Mouse (Mus musculus): ENCODE measurements around the gene Lamb1.

The Lamb1 gene

GRCm38 (mm10) chr12:31290951-31291350 lies 25.9 kb downstream of the Lamb1 start:
- DNase-seq = no peak

- no peak for DNase-seq
These were observed 28.5 kb downstream of the Lamb1 start for GRCm38 (mm10) chr12:31293361-31294142.

DNA sequence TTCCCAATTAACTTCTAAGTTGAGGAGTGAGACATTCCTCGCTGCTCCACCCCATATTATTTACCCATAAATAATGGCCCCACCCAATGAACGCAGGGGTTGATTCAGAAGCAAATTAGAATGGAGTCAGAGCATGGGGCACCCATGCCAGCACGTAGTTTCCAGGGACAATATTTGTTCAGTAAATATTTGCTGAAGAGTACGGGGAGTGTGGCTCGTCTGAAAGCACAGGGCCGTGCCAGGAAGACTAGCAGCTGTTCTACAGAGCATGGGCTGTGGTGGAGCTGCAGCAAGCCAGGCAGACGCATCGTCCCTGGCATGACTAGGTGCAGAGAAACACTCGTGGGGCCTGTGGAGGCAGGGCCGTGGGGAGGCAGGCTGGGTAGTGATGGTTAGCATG lies 29.5 kb downstream of the Lamb1 start:
- DNase-seq = no peak

- no peak for DNase-seq
These were observed 30.0 kb downstream of the Lamb1 start for GRCm38 (mm10) chr12:31294996-31295395.

- no peak for DNase-seq
These were observed 30.5 kb downstream of the Lamb1 start for GRCm38 (mm10) chr12:31295505-31295904.

- no peak for DNase-seq
These were observed 31.1 kb downstream of the Lamb1 start for GRCm38 (mm10) chr12:31296097-31296496.

- DNase-seq = no peak
These were observed 33.1 kb downstream of the Lamb1 start for GRCm38 (mm10) chr12:31298122-31298521.

DNA sequence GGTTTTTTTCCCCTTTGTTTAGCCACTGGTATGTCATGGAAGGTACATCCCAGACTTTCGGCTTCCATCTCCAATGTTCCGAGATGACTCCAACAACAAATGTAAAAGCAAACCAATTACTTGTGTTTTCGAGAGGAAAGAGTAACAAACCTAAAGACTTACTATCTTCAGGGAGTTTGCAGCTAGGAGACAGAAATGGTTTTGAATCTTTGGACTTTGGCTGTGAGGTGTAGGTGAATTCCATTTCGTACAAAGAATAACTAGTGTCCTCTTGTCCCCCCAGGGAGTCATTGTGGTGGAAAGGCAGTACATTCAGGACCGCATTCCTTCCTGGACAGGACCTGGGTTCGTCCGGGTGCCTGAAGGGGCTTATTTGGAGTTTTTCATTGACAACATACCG lies 33.5 kb downstream of the Lamb1 start:
- DNase-seq = no peak

DNA sequence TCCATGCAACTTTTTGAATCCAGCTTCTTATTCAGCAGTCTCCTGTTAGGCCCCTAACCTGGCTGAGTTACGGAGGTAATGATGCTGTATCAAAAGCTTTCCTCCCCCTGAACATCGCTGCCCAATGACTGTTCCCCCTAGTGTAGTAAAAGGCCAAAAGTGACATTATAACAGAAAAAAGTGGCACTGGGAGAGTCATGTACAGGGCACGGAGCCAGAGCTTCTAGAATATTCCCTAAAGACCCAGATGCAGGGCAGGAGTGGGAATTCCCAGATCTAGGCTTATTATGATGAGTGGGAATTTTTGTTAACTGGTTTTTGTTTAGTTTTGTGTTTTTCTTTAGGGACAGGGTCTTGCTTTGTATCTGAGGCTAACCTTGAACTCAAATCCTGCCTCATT lies 34.1 kb downstream of the Lamb1 start:
- no peak for DNase-seq

- no peak for DNase-seq
These were observed 34.7 kb downstream of the Lamb1 start for GRCm38 (mm10) chr12:31299676-31300197.

- DNase-seq = no peak
These were observed 35.2 kb downstream of the Lamb1 start for GRCm38 (mm10) chr12:31300276-31300675.

GRCm38 (mm10) chr12:31302266-31302665 lies 37.2 kb downstream of the Lamb1 start:
- no peak for DNase-seq

- DNase-seq = no peak
These were observed 37.9 kb downstream of the Lamb1 start for GRCm38 (mm10) chr12:31302766-31303511.

DNA sequence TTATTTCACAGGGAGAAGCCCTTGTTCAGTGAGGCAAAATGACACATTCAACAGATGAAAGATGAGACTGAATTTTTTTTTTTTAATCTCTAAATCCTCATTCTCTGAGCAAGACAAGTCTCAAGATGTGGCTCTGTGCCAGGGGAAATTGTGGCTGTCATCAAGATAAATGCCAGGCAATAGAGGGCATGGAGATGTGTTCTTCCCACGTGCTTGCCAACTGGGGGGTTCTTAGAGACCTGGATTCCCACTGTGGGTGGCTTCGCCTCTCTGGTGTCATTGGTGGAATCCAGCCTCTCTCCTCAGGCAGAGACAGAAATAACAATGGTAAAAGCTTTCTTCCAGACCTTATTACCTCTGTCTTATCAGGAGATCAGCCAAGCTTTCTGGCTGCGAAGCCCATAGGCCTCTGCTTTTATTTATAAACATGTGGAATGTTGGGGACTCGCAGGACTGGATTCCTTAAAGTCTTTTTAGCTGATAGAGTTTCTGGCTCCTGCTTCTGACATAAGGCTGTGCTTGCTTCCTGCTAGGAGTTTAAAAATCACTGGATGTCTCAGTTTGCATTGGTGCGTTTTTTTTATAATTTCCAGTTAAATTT lies 41.1 kb downstream of the Lamb1 start:
- DNase-seq = no peak

DNA sequence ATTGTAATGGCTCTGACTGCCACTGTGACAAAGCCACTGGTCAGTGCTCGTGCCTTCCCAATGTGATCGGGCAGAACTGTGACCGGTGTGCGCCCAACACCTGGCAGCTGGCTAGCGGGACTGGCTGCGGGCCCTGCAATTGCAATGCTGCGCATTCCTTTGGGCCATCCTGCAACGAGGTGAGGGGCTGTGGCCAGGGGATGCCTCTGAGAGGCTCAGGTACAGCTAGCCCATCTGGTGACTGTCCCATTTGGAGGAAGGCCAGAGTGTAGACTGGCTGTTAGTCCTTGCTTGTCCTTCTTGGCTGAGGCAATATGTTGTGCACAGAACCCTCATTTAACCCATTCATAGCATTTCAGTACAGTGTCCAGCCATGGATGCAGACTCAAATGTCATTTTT lies 42.0 kb downstream of the Lamb1 start:
- no peak for DNase-seq

- DNase-seq = no peak
These were observed 42.7 kb downstream of the Lamb1 start for GRCm38 (mm10) chr12:31307756-31308155.

DNA sequence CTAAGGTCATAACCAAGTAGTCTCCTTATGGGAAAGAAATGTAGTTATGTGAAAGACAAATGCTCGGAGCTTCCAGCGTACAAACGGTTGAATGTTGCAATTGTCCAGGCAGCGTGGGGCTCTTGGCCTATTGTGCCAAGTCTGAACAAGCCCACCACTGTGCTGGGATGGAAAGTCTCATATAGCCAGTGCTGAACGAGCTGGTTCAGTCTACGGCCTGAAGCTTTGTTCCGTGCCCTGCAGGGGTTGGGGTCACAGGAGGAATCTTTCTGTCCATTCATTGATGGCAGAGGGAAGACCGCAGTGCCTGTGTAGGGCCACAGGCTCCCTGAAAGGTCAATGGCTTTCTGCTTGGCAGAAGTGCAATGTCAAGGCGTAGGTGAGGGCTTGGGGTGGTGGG lies 45.7 kb downstream of the Lamb1 start:
- DNase-seq = no peak

DNA sequence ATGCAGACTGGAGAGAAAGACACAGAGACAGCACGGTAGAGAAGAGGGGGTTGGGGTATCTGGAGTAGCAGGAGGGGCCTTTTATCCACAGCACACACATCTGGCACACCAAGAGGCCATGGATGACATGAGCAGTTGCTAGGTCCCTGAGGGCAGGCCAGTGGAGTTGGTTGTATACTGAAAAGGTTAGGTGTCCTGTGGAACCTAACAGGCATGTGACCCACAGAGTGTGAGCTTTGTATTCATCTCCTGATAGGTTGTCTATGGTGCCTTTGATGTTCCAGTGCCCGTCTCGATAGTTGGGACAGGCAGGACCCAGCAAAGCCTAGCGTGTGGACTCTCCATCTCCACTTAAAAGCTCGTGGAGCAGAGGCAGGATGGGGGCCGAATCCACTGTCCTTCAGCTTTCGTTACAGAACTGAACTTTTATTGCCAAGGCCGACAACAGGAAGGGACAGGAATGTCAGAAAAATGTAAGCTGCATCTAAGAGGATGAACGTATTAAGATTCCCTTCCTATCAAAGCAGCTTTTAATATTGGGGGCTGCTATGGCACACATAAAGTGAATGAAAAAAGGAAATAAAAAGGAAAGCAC lies 46.7 kb downstream of the Lamb1 start:
- no peak for DNase-seq

DNA sequence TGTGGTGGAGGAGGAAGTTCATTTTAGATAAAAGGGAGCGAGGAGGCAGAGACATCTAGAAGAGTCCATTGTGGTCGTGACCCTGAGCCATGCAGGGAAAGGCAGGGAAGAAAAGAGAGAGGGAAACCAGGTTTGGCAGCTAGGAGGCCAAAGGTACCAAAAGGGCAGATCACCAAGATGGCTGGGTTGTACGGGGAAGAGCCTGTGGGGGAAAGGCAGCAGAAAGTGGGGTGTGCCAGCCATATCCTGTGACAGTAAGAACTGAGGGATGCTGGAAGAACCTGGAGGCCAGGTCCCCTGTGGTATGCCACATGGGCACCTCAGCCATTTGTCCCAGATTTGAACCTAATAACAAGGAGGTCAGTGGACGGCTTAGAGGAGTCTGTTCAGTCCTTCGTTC lies 47.2 kb downstream of the Lamb1 start:
- DNase-seq = no peak

GRCm38 (mm10) chr12:31313136-31313535 lies 48.1 kb downstream of the Lamb1 start:
- no peak for DNase-seq

- DNase-seq = no peak
These were observed 49.3 kb downstream of the Lamb1 start for GRCm38 (mm10) chr12:31314310-31314709.

DNA sequence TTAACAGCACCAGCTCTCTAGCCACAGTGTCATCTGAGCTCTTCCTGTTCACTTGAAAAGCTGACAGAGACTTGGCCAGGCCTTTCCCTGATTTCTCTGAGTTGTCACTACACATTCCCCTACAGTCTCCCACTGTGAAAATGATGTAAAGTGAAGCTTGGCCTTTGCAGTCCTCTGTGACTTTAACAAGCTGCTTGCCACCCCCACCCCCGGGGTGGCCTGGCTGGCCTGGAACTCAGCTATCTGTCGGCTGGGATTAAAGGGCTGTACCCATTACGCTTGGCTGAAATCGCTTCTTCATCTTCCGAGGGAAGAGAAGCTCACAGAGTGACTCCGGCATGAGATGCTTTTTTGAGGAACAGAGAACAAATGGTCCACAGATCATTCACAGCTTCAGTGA lies 50.9 kb downstream of the Lamb1 start:
- DNase-seq = no peak

- no peak for DNase-seq
These were observed 52.8 kb downstream of the Lamb1 start for GRCm38 (mm10) chr12:31317670-31318408.

Measured in spleen, adult 18-20 months (tissue).